Mouse (Mus musculus) forebrain, embryonic 14.5 days (tissue): ENCODE data around the gene Tead4. TPM values are rescaled to one million over a fixed set of nuclear protein-coding genes. Genes with fewer than 3 reads are reported as not detected.
A peak's percentile ranks its signal among the peaks of the same experiment; 100 is the strongest.

Experiments used
- ATAC-seq: fragments of 200-750 bp; cut with Nextera tagmentation; 2 replicates; pipeline ENCODE4 v1.8.0; 2017; ENCODE audit warnings: mild to moderate bottlenecking, moderate library complexity
- DNase-seq: peaks from one replicate; pipeline ENCODE4 v3.0.0-alpha.2; 2015; ENCODE audit warnings: low spot score
- H3K27ac ChIP-seq: fragments of 300-500 bp; sonication (generic); 2 replicates; pipeline ENCODE4 v1.5.1; 2014; ENCODE audit warnings: low read depth, mild to moderate bottlenecking, control low read depth, low read length, moderate library complexity
- H3K27me3 ChIP-seq: fragments of 300-500 bp; sonication (generic); replicated peaks from 2 replicates; pipeline ENCODE4 v1.6.1; 2014; ENCODE audit warnings: low read length, control low read depth, mixed read lengths; ENCODE audit not compliant: control insufficient read depth, insufficient read depth
- H3K36me3 ChIP-seq: fragments of 300-500 bp; sonication (generic); 2 replicates; pipeline ENCODE4 v1.6.1; 2014; ENCODE audit warnings: low read length, control low read depth; ENCODE audit not compliant: control insufficient read depth, insufficient read depth
- H3K4me1 ChIP-seq: fragments of 300-500 bp; sonication (generic); 2 replicates; pipeline ENCODE4 v1.6.1; 2014; ENCODE audit warnings: antibody characterized with exemption, low read length, control low read depth; ENCODE audit not compliant: control insufficient read depth, insufficient read depth
- H3K4me2 ChIP-seq: fragments of 300-500 bp; sonication (generic); 2 replicates; pipeline ENCODE4 v1.6.1; 2014; ENCODE audit warnings: mild to moderate bottlenecking, control low read depth, low read length
- H3K4me3 ChIP-seq: fragments of 300-500 bp; sonication (generic); 2 replicates; pipeline ENCODE4 v1.5.1; 2014; ENCODE audit warnings: low read depth, low read length, control low read depth
- H3K9ac ChIP-seq: fragments of 300-500 bp; sonication (generic); 2 replicates; pipeline ENCODE4 v1.6.1; 2014; ENCODE audit warnings: mild to moderate bottlenecking, low read length, control low read depth, moderate library complexity
- H3K9me3 ChIP-seq: fragments of 300-500 bp; sonication (generic); replicated peaks from 2 replicates; pipeline ENCODE4 v1.6.1; 2016; ENCODE audit warnings: low read length, control low read depth, mixed read lengths; ENCODE audit not compliant: control insufficient read depth
- WGBS: fragments of 180-500 bp; shearing (Covaris S2); extraction: QIAGEN DNeasy Blood & Tissue Kit; methylation state at CpG from one replicate; pipeline ENCODE4 v1.1.7; 2014; 5-methylcytosine and 5-hydroxymethylcytosine counted together
- polyA plus RNA-seq: library from polyadenylated mRNA; unstranded; fragments of >200 nt; fragmentation: Nextera tagmentation; extraction: Ambion mirVana; gene quantifications from 2 replicates; pipeline ENCODE4 v1.2.1, GENCODE M21; 2014

Tead4 gene
- polyA plus RNA-seq = 0.18 and 0.37 TPM in 2 replicates

DNA sequence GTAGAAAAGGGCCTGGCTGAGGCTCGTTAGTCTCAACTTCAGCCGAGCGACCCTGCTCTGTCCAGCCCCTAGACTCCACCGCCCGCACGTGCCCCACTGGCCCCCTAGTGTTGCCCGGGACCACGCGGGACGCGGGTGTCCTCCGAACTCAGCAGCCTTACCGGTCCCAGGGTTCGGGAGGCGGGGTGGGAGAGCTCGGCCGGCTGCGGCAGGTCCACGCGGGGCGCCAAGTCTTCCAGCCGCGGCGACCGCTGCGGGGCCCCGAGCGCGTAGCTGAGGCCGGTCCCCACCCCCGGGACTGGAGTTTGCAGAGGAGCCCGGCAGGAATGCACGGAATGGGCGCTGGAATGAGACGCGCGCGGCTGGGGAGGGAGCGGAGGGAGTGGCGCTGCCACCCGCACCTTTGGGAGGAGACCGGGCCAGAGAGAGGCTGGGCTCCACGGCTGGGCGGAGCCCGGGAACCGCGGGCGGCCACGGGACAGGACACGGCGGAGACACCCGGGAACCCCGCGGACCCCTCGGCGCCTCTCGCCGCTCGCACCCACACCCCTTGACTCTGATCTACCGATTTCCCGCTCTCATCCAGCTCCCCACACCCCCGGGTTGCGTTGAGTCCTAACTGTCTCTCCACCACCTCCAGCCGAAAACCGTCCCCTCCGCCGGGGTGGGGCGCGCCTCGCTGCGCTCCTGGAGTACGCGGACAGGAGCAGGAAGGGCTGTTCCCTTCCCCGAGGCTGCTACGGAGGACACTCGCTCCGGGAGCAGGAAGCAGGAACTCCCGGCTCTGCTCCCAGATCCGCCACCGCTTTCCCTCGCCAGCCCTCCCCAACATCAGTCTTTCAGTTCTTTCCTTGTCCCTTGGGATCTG lies at the start of gene Tead4:
Gene Tead4 (minus strand): TSS at position 690 of the 868 bp plus-strand sequence.
- Histone ChIP-seq H3K4me3 (peak within 1 kb of the TSS; percentile 59), H3K9ac (peak within 1 kb of the TSS; percentile 64), H3K4me1 (peaks cover 25% of the 10 kb centered on the region), H3K4me2 (peak within 1 kb of the TSS; percentile 100), H3K9me3 (no peaks in the 10 kb centered on the region), H3K27ac (no peak within 1 kb of the TSS), H3K27me3 (peaks cover 47% of the 10 kb centered on the region), H3K36me3 (no peaks in the 10 kb centered on the region)
- under 1% methylated on average over 72 of the region's 81 CpGs for WGBS
- ATAC-seq (peak; percentile 59), DNase-seq (peak; percentile 43)

DNA sequence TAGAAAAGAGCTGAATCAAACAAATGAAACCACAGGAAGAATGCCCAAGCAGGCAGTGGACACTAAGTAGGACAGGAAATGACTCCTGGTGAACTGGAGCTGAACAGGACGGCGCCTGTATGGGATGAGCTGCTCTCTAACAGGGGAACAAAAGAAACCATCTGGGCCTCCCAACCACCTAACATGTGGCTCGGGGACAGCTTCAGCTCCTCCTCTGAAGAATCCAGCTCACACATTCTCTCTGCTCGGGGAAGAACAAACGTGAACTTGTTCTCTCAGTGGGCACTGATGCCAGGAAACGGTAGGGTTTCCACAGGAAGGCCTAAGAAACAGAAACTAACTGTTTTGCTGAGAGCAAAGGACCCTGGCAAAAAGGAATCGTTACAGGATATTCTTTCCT lies 49.1 kb upstream of the Tead4 start:
- no peak overlapping the region for H3K4me3 ChIP-seq
- peaks cover 5% of the 10 kb centered on the region; the same call in 1 of the 2 replicates for H3K36me3 ChIP-seq
- H3K27ac ChIP-seq = no peak overlapping the region
- 51% methylated on average over 7 of the region's 7 CpGs for WGBS
- H3K27me3 ChIP-seq = no peaks in the 10 kb centered on the region
- H3K9ac ChIP-seq = no peak overlapping the region
- H3K9me3 ChIP-seq = no peaks in the 10 kb centered on the region
- no peak for ATAC-seq
- peak; percentile 19 for DNase-seq
- peaks cover 9% of the 10 kb centered on the region; the same call in 1 of the 2 replicates for H3K4me1 ChIP-seq
- no peak overlapping the region for H3K4me2 ChIP-seq

DNA sequence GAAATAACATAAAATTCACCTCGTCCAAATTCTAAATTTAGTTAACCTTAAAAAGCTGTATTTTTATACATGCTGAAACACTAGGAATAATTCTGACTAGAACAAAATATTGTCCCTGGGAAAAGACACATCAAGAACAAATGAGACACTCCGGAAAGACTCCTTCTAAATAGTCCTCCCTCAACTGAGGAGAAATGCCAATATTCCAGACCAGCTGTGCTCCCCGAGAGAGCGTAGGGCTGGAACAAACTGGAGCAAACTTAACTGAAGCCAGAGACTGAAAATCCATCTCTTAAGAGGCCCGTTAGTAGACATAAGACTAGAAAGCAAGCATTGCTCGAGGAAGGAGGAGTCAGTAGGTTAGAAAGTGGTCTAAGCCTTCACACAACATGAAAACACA lies 46.2 kb upstream of the Tead4 start:
- no peaks in the 10 kb centered on the region for H3K27me3 ChIP-seq
- H3K9me3 ChIP-seq = no peaks in the 10 kb centered on the region
- H3K36me3 ChIP-seq = peaks cover 16% of the 10 kb centered on the region
- H3K4me2 ChIP-seq = no peak overlapping the region
- no peak for DNase-seq
- no peak overlapping the region for H3K4me3 ChIP-seq
- H3K4me1 ChIP-seq = no peaks in the 10 kb centered on the region
- 91% methylated on average over 6 of the region's 6 CpGs for WGBS
- no peak overlapping the region for H3K27ac ChIP-seq
- H3K9ac ChIP-seq = no peak overlapping the region
- no peak for ATAC-seq

DNA sequence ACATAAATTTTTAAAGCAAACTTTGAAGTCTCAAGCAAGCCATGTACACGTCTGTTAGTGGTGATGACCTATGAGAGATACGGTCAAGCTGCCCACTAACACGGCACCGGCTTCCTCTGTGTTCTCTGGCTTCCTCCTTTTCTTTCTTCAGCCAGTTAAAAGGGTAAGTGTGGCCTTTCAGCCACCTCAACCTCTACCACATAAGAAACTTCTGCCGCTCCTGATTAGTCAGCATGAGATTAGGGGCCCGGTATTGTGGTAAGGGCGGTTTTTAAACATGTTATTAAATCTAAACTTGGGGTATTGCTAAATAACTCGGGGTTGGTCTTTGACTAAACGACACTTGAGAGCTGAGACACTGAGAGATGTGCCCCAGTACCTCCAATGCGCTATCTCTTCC lies 45.0 kb upstream of the Tead4 start:
- no peaks in the 10 kb centered on the region for H3K9me3 ChIP-seq
- H3K36me3 ChIP-seq = peaks cover 13% of the 10 kb centered on the region
- DNase-seq = no peak
- no peak for ATAC-seq
- no peak overlapping the region for H3K4me3 ChIP-seq
- WGBS = 97% methylated on average over 10 of the region's 10 CpGs
- no peaks in the 10 kb centered on the region for H3K4me1 ChIP-seq
- H3K4me2 ChIP-seq = no peak overlapping the region
- no peak overlapping the region for H3K27ac ChIP-seq
- H3K9ac ChIP-seq = no peak overlapping the region
- no peaks in the 10 kb centered on the region for H3K27me3 ChIP-seq

DNA sequence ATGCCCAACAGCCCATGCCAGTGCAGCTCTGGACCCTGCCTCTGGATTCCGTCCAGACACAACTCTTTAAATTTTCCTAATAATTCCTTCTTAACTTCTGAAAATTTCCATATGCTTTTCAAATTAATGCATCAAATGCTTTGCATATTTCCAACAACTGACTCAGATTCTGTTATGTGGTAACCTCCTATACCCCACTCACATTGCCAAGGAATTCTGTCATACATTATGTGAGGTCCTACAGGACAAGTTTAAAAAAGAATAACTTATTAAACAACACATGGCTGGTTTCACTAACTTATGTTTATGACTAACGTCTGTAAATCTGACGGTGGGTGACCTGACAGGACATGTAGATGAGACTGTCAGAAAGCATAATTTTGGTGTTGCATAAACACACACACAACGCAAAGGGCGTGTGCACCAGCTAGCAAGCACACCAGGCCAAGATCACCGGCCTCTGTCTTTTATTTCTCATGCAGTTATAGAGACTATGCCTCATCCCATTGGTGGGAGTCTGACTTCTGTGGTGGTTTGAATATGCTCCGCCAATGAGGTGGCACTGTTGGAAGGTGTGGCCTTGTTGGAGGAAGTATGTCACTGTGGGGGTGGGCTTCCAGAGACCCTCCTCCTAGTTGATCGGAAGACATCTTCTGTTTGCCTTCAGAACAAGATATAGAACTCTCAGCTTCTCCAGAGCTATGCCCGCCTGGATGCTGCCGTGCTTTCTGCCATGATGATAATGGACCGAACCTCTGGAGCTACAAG lies 41.5 kb upstream of the Tead4 start:
- peaks cover 11% of the 10 kb centered on the region; the same call in 1 of the 2 replicates for H3K36me3 ChIP-seq
- no peaks in the 10 kb centered on the region; the same call in 1 of the 2 replicates for H3K4me1 ChIP-seq
- no peak overlapping the region for H3K4me3 ChIP-seq
- H3K27ac ChIP-seq = no peak overlapping the region
- H3K9me3 ChIP-seq = no peaks in the 10 kb centered on the region
- no peak overlapping the region for H3K9ac ChIP-seq
- DNase-seq (no peak), ATAC-seq (no peak)
- no peaks in the 10 kb centered on the region for H3K27me3 ChIP-seq
- WGBS = 95% methylated on average over 11 of the region's 11 CpGs
- no peak overlapping the region for H3K4me2 ChIP-seq

DNA sequence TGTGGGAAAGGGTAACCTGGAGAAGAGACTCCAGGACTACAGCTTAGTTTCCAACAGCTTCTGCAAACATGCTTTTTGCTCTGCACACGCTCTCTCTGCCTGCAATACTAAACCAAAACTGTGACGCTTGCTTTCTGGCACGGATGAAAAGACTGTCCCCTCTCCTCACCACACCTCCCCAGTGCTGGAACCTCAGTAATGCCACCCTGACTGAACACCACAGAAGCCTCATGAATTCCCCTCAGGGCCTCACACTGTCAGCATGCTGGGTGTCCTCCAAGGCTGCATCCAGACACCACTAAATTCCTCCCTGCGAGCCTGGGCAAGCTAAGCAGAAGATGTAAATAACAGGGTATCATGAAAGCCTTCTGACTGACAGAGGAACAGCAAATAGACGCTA lies 38.3 kb upstream of the Tead4 start:
- H3K9ac ChIP-seq = no peak overlapping the region
- H3K4me2 ChIP-seq = no peak overlapping the region
- H3K27ac ChIP-seq = no peak overlapping the region
- no peak for DNase-seq
- no peaks in the 10 kb centered on the region; the same call in 1 of the 2 replicates for H3K4me1 ChIP-seq
- no peak overlapping the region for H3K4me3 ChIP-seq
- H3K36me3 ChIP-seq = peaks cover 20% of the 10 kb centered on the region
- WGBS = 57% methylated on average over 5 of the region's 5 CpGs
- no peaks in the 10 kb centered on the region for H3K9me3 ChIP-seq
- H3K27me3 ChIP-seq = no peaks in the 10 kb centered on the region
- ATAC-seq = no peak

DNA sequence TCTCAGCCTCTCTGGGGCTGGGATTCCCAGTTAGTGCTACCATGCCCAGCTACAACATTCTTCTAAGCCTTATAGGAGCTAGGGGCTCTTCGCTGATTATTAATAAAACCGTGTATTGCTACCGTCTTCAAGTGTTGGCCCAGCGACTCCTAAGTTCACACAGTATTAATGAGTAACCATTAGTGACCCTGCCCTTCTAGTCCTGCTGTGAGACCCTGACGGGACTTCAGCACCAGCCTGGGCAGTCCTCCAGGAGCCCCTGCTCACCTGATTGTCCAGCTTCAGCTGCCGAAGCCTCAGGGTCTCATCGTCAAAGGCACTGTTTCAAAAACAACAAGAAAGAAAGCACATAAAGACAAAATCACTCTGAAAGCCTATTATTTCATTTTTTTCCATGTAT lies 36.8 kb upstream of the Tead4 start:
- Histone ChIP-seq H3K4me1 (no peaks in the 10 kb centered on the region; the same call in 1 of the 2 replicates), H3K27me3 (no peaks in the 10 kb centered on the region), H3K9ac (no peak overlapping the region), H3K4me3 (no peak overlapping the region), H3K9me3 (no peaks in the 10 kb centered on the region), H3K27ac (no peak overlapping the region), H3K36me3 (peaks cover 27% of the 10 kb centered on the region), H3K4me2 (no peak overlapping the region)
- DNase-seq (no peak), ATAC-seq (no peak)
- WGBS = 65% methylated on average over 7 of the region's 7 CpGs

DNA sequence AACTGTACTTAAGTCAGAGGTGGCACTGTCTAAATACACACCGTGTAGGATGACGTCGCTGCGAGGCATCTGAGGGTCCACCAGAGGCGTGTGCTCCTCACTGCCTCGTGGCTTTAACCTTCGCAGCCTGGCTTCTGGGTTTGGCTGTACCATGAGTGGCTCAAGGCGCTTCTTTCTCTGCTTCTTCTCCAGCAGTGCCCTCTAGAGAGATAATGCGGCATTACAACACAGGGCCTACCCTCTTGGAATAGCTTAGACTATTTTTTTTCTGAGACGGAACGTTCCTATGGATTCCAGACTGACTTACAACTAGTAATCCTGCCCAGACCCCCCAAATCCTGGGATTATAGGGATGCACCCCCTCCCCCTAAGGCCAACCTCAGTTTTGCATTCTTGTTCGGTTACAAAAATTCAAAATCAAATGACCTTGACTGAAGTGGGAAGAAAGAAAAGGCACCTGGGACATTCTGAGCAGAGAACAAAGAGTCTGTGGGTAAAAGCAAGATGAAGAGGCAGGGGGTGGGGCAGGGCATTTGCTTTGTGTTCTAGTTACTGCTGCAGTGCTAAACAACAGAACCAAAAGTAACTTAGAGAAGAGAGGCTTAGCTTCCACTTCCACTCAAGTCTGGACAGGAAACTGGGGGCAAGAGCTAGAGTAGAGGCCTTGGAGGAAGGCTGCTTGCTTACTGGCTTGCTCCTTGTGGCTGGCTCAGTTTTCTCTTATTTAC lies 33.9 kb upstream of the Tead4 start:
- ATAC-seq (peak; percentile 84), DNase-seq (peak; percentile 88)
- H3K36me3 ChIP-seq = peaks cover 37% of the 10 kb centered on the region
- H3K4me1 ChIP-seq = no peaks in the 10 kb centered on the region; the same call in 1 of the 2 replicates
- H3K27me3 ChIP-seq = no peaks in the 10 kb centered on the region
- WGBS = 14% methylated on average over 12 of the region's 12 CpGs
- no peak overlapping the region for H3K4me3 ChIP-seq
- H3K4me2 ChIP-seq = no peak overlapping the region
- H3K27ac ChIP-seq = no peak overlapping the region
- H3K9ac ChIP-seq = no peak overlapping the region
- H3K9me3 ChIP-seq = no peaks in the 10 kb centered on the region; the same call in 1 of the 2 replicates
